Mouse (Mus musculus) embryo, embryonic 9.5 days (tissue): ENCODE data around the gene Poc1a.

Experiments
- DNase-seq: peaks from one replicate; pipeline ENCODE4 v3.0.0-alpha.2; 2017; ENCODE audit errors: extremely low spot score

The Poc1a gene

DNA sequence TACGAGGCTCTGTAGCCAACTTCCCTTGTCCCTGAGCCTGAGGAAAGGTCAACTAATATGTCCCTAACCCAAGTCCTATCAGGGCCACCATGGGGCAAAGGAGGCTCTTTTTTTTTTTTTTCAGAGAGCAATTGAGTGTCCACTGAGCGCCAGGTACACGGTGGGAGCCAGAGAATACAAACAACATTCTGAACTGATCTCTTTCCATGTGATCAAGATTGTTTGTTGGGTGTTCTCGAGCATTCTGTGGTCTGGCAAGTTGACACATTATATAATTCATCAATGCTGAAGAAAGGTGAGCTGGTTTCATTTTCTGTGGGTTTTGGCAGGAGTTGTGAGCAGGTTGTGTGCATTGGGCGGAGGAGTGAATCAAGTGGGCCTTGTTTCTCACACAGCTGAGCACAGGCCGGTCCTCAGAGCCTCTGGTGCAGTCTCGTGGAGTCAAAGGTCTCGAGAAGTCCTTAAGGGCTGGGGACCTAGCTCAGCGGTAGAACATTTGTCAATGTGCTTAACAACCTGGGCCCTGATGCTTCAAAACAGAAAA, 17.4 kb upstream of the Poc1a start:
- no peak for DNase-seq

DNA sequence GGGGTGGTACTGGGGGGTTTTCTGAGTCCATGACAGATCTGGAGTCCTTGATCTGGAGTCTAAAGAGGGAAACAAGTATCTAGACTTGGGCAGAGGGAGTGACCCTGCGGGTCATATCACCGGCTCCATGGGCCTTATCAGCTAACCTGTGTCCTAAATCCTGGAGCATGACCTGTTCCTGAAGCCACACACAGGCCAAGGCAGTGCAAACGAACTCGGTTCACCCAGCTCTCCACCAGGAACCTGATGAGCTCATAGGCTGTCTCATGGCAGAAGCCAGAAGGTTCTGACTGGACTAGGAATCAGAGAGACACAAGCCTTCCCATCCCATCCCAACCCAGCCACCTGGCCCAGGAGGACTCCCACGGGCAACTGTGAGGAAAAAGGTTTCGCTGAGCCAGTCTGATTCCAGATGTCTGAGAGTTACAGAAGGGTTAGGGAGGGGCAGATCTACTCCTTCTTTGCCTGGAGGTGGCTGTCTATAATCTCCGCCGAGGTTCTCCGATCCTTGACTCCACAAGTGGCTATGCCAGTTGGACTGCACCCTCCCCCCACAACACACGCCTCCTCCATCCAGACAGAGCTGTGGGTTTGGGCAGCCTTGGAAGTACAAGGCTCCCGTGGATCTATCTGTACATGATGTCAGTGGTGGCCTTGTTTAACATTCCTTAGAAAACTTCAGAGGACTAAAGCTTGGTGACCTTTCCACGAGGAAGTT, 15.3 kb upstream of the Poc1a start:
- no peak for DNase-seq

DNA sequence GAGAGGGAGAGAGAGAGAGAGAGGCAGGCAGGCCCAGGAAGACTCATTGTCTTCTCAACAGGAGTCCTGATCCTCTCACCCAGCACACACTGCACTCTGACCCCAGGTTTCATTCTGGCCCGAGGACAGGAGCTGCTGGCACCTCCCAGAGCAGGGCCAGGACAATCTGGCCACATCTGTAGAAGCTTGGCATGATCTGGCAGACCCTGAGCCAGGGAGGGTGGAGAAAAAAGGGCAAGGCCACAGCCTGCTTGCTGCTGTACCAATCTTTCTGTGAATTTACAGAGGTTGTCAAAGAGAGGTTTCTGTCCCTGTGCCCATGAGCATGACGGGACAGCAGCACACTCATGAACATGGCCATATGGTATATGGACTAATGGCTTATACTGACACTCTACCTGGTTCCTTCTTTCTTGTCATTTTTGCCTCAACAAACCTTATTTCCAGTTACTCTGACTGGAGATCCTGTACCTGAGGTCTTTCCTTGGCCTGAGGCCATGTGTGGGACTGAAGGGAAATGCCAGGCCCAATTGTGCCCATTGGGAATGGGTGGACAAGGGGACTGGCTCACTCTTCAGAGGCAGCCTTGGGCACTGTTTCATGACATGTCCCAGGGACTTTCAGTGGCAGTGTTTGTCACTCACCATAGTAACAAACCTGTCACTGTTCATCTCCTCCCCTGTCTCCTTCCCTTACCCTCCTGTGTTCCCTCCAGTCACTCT, 13.8 kb upstream of the Poc1a start:
- DNase-seq, result no peak

DNA sequence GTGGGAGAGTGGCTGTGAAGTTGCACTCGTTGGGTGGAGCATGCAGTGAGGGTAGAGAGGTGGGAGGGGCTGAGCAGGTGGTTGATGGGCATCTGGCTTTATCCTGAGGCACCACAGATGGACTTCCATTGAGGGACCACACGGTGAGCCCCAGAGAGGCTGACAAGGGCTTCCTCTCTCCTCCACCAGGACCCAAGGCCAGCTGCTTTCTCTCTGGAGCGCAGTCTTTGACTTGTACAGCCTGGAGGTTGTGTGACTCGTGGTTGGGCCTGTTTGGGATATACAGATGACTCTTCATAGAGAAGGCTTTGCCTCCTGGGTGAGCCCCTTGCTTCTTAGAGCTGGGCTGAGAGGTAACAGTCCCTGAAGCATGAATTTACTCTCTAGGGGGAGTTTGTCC, 12.4 kb upstream of the Poc1a start:
- no peak for DNase-seq

DNA sequence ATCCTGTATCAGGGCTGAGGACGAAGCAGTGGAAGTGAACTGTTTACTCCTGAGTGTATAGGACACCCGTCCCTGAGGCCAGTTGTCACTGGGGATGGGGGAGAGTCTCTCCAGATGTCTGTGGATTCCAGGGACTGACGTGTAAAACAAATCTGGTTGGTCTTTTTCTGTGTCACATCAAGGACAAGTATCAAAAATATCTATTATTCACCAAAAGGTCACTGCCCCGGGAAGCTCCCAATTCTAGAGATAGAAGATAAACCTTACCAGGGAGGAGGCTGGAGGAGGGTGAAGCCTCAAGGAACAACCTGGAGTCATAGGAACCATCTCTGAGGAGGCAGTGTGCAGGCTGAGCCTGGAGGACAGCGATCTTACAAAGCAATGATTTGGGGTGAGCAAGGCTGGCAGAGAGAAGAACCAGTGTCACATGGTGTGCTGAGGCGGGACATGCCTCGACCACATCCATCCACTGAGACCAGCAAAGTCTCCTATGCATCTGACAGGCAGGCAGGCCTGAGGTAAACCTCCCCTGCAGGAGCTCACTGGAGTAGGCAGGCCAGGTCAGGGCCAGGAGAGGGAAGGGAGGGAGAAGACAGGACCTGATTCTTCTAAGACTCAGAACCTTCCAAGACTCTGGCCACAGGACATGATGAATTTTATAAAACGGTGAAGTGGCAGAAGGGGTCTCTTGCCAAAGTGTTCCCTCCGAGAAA, 11.6 kb upstream of the Poc1a start:
- DNase-seq, result no peak

DNA sequence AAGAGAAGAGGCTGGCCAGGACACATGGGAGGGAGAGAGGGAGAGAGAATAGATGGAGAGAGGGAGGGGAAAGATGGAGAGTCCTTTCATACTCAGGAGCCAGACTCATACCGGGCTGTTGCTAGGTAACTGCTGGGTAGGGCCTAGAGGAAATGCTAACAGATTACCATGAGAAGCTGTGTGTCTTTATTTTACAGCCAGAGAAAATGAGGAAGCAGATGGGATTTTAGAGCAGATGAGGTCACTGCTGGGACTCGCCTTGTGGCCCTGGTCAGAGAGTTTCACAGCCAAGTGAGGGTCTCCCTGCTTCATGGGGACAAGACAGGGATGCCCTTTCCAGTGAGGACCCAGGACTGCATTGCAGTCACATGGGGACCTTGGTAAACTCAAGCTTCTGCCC, 11.0 kb upstream of the Poc1a start:
- no peak for DNase-seq

DNA sequence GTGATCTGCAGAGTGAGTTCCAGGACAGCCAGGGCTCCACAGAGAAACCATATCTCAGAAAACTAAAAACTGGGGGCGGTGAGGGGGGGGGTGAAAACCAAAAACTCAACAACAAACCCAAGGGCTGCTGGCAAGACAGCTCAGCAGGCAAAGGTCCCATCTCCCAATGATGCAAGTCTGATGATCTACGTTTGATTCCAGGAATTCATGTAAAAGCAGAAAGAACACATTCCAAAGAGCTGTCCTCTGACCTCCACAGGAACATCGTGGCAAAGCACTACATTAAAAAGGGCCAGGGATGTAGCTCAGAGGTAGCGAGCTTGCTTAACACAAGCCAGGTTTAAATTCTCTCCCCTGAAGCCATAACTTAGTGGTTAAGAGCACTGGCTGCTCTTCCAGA, 10.2 kb upstream of the Poc1a start:
- DNase-seq, result no peak

DNA sequence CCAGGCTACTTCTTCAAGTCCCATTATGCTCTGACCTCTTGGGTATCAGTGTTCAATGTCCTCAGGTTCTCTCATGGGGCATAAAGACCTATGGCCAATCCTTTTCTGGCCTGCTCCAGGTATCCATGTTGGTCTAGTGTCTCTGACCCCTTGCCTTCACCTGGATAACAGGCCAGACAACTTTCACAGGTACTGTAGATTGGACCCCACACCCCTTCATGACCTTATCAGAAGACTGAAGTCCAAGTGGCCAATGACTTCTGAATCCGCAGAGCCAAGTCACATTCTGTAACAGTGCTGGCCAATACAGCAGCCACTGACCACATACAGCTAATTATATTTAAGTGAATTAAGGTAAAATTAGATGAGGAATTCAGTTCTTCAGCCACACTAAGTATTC, 8.6 kb upstream of the Poc1a start:
- no peak for DNase-seq

DNA sequence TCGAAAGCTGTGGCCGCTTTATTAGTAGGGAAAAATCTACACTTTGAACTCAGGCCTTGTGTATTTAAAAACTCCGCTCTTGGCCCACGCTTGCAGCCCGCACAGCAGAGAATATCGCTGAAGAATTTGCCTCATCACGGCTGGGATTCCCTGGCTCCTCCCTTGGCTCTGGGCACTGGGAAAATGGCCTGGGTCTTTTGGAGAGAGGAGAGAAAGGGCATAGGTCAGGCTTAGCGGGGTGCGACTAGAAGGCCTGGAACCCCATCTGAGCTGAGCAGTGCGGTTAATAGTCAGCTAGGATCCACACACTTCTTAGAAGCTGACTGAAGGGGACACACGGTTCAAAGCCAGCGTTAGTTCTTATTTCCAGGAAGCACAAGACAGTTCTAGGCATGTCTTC, 7.6 kb upstream of the Poc1a start:
- no peak for DNase-seq

DNA sequence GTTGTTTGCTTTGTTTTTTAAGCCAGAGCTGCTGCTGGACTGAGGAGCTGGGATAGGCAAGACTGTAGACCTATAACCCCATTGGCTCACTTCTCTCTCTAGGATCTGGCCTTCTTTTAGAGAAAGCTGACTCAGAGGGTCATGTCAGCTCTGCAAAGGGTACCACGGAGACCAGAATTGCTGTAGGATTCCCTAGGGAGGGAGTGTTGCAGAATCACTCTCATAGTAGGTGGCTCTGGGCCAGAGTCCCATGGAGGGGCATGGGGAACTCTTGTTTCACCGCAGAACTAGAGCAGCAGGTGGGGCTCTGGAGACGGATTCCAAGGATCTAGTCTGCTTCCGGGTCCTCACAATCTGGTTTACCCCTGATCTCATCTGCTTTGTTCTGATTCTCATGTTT, 7.1 kb upstream of the Poc1a start:
- DNase-seq, result no peak

DNA sequence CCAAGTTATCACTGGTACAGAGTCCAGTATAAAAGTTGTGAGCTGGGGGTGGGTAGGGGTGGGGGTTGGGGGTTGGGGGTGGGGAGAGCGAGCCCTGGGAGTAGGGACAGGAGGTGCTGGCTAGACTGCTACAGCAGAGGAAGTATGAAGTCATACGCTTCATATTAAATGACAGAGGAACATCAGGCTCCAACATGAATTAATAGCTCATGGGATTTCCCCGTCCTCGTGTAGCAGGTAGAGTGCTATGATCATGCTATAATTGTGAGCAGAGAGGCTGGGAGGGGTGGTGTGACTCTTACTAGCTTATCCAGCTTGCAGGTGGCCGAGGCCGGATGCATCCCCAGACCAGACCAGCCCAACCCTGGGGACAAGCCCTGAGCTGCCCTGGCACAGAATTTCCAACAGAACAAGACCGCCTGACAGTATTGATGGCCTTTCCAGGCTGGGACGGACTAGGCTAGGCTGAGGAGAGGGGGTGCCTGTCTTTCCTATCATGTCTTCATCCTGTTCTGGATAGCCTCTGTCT, 6.1 kb upstream of the Poc1a start:
- no peak for DNase-seq

DNA sequence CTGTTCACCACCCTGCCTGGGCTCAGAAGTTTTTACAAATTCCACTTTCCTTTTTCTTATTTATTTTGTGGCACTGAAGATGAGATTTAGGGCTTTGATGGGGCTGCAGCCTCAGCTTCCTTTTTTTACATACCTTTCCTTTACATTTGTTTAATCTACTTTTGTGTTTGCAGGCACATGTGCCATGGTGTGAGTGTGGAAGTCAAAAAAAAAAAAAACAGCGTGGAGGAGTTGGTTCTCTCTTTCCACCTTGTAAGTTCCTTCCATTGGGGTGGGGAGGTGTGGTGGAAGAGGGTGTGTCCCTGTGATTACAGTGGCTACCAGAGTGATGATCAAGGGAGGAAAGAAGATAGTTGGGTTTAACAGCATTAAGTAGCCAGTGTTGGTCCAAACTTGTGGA, 5.1 kb upstream of the Poc1a start:
- DNase-seq, result no peak

DNA sequence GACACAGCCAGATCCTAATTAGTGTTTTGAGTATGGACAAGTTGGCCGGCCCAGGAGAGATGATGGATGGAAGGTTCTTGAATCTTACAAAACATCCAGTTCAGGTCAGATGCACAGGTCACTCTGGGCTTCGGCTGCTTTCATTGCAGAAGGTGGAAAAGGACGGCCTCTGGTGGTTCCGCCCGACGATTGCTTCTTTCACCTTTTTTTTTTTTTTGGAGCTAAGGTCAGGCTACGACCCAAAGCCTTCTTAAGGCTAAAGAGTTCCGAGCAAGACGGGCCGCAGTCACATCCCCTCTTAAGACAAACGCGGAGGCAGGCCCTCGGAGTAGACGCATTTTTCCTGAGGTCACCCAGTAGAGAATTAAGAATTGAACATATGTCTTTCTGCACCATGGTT, 475 bp upstream of the Poc1a start:
- peak; percentile 61 for DNase-seq

DNA sequence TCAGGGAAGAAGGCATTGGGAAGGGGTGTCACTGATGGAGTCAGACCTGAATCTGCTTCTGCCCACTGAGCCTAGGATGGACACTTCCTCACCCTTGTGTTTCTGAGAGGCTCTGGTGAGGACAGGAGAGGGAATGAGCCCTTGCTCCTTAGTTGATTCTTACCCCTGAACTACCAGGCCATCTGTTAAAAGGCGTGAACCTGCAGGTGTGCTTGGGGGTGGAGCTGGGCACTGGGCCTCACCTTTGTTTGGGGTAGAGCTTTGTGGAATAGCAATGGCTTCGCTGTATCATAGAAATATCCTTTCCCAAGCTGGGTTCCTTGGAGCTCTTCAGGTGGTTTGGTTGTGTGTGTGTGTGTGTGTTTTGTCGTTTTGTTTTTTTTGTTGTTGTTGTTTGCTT, 1.2 kb downstream of the Poc1a start:
- DNase-seq, result no peak

DNA sequence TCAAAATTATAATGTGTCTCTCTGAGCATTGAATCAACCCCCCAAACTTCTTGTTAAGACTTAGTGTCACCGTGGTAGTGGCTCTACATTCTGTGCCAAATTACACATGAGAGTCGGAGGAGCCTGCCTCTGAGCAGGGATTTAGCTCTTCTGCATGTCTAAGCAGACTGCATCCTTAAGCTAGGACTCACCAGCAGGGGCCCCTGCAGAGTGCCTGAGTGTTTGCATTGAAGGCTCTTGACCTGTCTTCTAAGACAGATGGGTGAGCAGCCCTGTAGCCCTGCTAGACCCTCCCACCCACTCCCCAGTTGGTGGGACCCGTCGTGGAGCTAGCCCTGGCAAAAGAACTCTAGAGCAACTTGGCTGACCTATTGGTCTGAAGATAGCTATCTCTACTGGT, 6.3 kb downstream of the Poc1a start:
- no peak for DNase-seq

DNA sequence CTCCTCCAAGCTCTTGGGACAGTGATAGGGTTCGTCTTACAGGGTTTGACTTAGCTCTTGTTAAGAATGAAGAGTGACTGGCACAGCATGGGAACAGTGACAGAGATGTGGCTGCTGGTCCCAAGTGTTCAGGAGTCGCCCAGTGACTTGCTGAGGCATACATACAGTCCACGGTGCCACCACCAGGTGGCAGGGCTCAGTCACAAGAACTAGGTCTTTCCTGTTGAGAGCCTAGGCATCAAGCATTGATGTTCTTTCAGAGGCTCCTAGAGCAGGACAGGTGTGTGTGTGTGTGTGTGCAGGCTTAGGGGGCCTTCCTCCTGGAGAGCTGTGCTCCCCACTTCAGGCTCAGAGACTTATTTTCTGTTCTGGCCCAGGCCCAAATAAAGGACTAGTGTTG, 8.0 kb downstream of the Poc1a start:
- DNase-seq, result peak; percentile 63

DNA sequence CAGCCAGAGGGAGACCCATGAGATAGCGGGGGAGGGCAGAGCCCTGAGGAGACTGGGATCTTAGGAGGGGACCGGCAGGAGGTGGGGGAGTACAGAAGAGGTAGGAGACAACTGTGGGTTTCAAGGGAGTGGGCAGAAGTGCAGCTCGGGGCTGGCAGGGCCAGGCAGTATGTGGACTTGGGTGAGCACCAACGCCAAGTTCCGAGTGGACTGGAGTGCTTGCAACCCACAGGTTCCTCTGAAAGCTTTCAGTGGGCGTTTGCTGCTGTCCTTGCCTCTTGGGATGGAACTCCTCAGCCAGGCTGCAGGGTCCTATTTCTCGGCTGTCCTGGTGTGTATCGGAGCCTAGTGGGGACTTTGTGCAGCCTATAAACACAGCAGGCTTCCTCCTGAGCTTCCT, 9.0 kb downstream of the Poc1a start:
- no peak for DNase-seq

DNA sequence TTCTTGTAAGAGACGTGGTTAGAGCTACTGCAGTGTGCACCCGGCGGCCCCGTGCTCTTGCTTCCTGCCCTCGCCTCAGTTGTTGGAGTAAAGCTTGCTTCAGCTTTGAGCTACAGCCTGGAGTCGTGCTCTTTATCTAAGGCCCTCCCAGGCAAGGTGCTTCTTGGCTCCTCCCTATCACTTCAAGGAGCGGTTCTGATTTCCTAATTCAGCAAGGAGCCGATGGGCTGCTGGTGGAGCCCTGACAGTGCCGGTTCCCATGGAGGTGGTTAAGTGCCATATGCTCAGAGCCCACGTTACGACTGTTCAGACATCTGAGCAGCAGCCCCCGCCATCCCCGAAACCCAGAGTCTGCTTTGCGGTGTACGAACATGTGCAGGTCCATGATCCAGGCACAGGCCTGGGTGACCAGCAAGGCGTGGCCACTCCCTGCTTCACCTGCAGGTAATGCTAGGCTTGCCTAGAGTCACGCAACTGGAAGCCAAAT, 9.8 kb downstream of the Poc1a start:
- DNase-seq, result no peak

DNA sequence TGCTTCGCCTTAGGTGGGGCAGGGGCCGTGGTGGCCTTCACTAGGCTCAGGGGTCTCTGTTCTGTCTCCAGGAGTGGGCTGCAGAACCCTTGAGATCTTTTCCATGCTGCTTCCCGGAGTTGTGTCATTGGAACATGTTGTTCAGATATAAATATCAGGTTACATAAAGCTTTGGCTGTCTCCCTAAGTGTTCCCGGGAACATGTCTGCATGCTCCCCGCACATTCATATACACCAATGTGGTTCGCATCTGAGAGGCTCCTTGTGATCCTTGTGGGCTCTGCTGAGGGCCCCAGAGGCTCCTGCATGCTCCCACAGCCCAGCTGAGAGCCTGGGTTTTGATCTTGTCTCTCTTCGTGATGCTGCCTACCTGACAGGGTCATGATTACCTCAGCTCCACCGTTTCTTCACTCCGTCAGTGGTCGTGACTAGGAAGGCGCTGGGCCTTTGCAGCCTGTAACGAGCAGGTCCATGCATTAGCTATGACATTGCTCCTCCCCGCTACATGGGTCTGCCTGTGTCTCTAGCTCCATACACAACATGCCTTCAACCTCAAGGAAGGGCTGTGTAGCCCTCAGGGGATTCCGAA, 12.8 kb downstream of the Poc1a start:
- no peak for DNase-seq

DNA sequence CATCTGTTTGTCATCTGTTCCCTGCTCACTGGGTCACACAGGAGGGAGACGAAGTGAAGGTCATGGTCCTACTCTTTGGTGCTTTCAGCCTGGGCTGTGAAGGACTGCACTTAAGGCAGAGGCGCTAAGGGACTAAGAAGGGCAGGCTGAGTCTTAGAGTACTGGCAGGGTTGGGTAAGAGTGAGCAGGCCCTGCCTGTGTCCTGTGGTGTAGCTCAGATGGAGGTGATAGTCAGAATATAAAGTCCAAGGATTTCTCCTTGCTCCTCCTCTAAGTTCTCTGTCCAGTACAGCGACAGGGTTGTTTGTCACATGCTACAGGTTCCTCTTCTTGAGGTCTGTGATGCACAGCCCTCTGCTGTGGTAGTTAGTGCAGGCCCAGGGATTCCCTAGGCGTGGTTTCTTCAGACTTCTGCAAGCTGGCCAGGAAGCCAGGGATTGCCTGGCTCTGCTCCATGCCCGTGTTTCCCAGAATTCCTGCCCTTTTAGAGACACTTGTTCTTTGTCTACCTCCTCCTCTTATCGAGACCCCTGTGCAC, 15.8 kb downstream of the Poc1a start:
- DNase-seq, result no peak

DNA sequence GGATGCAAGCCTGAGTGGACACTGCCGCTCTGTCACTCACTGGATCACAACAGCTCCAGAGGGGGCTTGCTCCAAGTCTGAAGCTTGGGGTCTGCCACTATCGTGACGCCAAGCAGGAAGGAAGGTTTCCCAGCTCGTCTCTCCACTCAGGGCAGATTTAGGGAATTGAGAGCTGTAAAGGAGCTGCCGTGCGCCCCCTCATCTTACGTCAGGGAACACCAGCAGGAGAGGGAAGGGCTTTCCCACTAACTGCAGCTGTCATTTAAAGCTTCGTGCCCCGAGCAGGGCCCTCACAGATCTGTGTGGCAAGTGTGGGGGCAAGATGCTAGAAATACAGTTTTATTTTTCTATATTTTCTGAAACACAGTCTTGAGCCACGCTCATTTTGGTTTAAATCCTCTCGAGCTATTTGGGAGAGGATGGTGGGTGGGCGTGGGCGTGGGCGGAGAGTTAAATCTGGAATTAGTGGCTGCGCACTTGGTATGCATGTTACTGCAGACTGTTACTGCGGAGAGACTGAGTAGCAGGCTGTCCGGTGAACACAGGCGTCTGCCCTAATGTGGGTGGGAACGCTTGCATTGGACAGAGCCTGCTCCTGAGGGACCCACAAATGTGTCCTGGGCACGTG, 19.4 kb downstream of the Poc1a start:
- no peak for DNase-seq
